Mouse (Mus musculus) gastrocnemius, postnatal 36 days (tissue): ENCODE data around the gene Abca4. TPM values are rescaled to one million over a fixed set of nuclear protein-coding genes. Genes with fewer than 3 reads are reported as not detected.
"Not testable (repeated sequence)": the region's sequence is repeated elsewhere in the genome, so short reads cannot be mapped to it uniquely, and the experiment has no call there.

Source experiments
- DNase-seq, 2 experiments: peaks; one replicate each; pipeline ENCODE4 v3.0.0; 2022
- intact Hi-C: fragments of 180-260 bp; cut with DNase I; formaldehyde crosslinking; loops from one replicate; pipeline ENCODE4 v1.15.1; 2025
- total RNA-seq, 2 experiments: library from RNA; stranded (reverse); gene quantifications; 2 replicates each; pipeline ENCODE4 v1.2.3; 2021

Gene Abca4
- total RNA-seq, 2 experiments from 2014 or later, result 0.79 to 1.2 TPM

GRCm38 (mm10) chr3:122047921-122048861, 3.9 kb downstream of the Abca4 start:
- intact Hi-C loops, result no loop called here
- peak; percentile 52 to 64 for DNase-seq

DNA sequence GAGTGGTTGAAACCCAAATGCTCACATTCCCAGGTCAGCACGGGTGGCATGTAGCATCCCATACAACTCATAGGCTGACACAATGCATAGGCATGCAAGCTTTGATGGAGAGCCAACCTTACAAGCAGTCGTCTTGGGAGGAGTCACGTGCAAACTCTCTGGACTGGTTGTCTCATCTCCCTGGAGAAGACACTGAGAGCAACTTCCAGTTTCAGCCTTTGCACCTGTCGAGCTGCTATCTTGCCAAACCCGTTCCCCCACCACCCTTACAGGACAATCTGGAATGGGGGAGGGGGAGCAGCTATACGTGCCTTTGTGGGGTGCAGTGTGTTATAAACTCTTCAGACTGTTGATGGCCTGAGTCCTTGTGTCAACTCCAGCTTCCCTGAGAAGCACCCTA, 4.9 kb downstream of the Abca4 start:
- intact Hi-C loops, result no loop called here

DNA sequence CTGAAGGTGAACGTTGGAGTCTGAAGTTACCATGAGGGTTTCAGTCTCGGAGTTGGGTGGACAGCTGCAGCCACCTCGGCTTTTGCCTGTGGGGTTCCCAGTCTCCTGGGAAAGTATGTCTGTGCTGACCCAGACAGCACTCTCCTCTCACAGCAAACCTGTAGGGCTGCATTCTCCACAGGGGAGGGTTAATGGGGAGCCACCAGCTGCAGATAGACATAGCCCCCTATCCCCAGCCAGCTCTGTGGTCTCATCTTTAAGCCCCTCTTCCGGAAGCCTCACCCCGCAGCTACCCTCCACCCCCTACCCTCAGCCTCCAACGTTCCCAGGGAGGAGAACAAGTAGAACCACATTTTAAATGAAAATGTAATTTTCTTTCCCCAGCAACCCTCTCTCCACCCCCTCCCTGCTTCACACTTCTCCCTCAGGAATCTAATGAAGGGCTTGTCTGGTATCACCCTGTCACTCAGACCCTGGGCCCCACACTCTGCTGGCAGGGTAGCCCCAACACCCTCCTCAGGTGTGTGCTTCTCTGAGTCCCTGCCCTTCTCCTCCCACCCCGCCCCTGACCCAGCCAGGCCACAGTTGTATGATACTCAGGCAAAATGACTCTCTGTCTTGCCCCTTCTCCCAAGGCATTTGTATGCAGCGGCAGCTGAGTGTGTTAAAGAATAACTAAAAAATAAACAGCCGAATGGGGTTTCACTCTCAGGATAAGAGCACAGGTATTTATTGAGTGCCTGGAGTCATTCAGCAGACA, 14.4 kb downstream of the Abca4 start:
- DNase-seq, result no peak
- intact Hi-C loops, result no loop called here

More for the DNA sequence above, 4.9 kb downstream of the Abca4 start:
- no peak for DNase-seq

GRCm38 (mm10) chr3:122062586-122062985, 18.3 kb downstream of the Abca4 start:
- no peak for DNase-seq
- intact Hi-C loops, result no loop called here

DNA sequence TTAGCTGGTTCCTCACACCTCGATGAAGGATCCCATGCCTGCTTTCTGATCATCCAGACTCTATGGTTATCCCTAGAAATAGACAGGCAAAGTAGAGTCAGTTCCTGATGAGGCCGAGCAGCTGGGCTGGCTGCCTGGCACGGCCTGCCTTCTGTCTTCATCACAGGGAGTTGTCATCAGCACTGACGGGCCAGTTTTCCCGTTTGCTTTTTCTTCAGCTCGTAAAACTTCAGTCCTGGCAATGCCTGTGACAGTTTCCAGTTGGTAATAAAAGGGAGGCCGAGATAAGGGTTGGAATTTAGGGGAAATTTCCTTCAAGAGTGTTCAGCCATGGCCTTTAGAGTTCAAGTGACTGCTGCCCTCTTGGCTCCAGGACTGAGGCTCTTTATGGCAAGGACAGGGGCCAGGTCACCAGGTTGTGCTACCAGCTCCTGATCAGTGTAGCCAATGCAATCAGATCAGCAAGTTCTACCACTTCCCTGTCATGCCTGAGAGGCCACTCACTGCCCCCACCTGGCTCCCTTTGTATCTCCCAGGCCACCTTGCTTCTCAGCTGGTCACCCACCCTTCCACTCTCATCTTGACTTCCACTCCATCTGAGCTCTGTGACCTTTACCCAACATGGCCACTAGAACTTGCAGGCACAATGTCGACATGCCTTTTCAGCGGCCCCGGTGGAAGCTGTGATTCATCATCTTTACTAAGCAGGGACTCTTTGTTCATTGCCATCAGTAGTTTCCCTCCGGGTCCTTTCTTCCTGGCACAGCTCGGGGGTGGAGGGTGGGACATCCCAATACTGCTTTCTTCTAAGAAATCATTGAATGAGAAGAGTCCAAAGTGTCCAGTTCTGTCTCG, 20.5 kb downstream of the Abca4 start:
- intact Hi-C loops, result no loop called here
- DNase-seq, result no peak

GRCm38 (mm10) chr3:122071769-122072168, 27.5 kb downstream of the Abca4 start:
- DNase-seq, result no peak
- intact Hi-C loops, result no loop called here

DNA sequence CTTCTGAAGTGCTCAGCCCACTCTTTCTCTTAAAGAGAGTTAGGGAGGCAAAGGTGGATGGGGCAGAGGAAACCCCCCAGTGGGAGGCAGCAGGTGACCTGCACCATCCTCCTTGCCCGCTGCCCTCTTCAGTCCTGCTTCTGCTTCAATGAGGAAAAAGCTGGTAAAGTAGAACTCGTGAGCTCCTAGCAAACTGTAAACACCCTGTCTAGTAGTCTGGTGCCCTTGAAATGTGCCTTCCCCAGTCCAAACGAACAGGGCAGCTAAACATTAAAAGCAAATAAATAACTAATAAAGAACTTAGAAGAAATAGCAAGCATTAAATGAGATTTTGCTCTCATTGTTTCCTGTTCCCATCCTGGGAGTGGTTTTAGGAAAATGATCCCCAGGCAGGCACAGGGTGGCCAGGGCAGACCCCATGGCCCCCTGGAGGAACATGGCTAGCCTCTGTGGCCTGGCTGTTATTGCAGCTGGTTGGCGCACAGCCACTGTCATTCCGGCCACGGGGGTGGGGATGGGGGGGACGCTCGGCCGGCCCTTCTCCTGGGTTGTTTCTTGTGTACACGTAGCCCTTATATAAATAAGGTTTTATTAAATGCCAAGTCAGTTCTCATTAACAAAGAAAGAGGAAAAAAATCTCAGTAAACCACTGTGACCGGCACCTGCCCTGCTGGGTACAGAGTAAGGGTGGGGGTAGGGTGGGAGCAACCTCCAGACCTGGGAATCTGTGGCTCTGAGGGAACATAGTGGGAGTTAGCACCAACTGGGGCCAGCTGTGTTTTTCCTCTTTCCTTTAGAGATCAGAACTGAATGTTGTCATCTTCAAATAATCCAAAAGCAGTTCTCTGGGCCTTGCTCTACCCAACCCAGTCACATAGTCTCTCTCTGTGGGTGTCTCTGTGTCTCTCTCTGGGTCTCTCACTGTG, 28.7 kb downstream of the Abca4 start:
- no peak for DNase-seq
- intact Hi-C loops, result no loop called here

DNA sequence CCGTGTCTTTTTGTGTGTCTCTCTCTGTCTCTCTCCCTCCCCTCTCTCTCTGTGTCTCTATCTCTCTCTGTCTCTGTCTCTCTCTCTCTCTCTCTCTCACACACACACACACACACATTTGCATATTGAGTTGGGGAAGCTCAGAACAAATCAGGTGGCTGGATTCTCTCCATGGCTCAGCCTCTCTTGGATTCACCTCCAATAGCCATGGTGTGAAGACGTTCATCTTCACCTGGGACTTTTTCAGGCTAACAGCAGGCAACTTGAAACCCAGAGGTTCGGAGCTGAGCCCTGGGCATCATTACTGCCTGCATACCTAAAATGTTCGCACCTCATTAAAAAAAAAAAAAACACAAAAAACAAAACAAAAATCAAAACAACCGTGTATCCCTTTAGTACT, 29.4 kb downstream of the Abca4 start:
- DNase-seq, result no peak
- intact Hi-C loops, result no loop called here

DNA sequence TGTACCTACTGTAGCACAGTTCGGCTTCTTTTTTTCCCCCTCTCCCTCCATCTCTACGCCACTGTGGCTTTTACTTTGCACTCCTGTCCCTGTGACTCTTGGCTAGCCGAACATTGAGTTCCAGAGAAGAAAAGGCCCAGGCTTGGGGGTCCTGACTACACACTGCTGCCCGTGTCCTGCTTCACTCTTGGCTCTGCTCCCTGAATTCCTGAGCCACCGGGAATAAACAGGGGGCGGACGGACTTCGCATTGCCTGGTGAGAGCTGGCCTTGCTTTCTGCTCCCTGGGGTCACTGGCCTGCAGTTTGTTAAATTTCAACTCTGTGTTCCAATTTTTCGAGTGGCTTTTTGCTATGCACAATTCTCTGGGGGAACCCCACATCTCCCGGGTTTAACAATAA, 30.1 kb downstream of the Abca4 start:
- DNase-seq, result no peak
- intact Hi-C loops, result no loop called here

GRCm38 (mm10) chr3:122078141-122078540, 33.9 kb downstream of the Abca4 start:
- no peak for DNase-seq
- intact Hi-C loops, result no loop called here

DNA sequence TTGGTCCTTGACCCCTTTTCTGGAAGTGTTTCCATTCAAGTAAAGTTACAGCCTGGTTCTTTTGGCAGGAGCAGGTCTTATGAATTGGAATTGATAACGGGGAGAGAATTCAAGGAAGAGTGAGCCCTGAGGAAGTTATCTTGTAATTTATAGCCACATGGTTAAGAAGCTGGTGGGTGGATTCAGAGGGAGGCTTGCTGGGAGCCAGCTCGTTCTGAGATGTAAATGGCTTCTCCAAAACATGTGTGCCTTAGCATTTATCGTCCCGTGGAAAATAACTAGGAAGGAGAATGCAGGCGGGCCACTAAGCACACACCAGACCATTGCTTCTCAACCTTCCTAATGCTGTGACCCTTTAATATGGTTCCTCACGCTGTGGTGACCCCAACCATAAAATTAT, 34.9 kb downstream of the Abca4 start:
- intact Hi-C loops, result no loop called here
- no peak for DNase-seq

DNA sequence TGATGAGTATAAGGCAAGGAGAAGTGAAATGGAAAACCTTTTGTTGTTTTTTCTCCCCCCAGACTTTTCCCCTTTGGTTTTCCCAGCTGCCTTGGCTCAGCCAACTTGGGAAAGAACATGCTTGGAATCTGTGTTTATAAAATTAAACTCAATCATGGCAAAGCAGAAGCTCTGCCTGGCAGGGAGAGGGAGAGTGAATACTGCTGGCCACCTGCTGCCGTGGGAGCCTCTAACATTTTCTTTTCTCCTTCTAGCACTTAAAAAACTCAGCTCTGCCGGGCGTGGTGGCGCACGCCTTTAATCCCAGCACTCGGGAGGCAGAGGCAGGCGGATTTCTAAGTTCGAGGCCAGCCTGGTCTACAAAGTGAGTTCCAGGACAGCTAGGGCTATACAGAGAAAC, 37.4 kb downstream of the Abca4 start:
- intact Hi-C loops, DNase-seq: not testable (repeated sequence)

GRCm38 (mm10) chr3:122082338-122082737, 38.1 kb downstream of the Abca4 start:
- DNase-seq, result no peak
- intact Hi-C loops, result no loop called here

DNA sequence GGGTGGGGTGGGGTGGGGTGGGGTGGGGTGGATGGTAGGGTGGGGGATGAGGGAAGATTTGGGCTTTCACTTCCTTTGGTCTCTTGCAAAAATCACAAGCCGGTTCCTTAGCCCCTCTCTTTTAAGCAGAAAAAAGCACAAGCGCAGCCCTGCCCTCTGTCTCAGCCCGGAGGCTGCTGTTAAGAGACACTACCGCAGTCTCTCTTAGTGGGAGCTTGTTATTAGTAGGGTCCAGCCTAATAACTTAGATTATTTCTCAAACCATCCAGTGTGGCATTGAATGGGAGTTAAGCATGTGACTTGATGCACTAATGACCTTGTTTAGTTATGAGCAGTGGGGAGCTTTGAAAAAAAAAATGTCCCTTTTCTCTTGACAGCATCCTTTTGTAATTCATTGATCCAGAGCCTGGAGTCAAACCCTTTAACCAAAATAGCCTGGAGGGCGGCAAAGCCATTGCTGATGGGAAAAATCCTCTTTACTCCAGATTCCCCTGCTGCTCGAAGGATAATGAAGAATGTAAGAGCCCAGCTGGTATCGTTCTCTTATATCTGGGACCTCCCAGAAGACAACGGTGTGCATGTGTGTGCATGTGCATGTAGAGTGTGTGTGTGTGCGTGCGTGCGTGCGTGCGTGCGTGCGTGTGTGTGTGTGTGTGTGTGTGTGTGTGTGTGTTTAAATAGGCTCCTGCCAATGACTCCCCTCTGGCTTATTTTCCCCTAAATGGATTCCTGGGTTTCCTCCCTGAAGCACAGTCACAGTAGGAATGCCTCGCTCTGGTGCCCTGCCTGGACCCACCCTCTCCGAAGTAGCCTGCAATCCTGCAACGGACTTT, 41.1 kb downstream of the Abca4 start:
- DNase-seq, result no peak
- intact Hi-C loops, result no loop called here

DNA sequence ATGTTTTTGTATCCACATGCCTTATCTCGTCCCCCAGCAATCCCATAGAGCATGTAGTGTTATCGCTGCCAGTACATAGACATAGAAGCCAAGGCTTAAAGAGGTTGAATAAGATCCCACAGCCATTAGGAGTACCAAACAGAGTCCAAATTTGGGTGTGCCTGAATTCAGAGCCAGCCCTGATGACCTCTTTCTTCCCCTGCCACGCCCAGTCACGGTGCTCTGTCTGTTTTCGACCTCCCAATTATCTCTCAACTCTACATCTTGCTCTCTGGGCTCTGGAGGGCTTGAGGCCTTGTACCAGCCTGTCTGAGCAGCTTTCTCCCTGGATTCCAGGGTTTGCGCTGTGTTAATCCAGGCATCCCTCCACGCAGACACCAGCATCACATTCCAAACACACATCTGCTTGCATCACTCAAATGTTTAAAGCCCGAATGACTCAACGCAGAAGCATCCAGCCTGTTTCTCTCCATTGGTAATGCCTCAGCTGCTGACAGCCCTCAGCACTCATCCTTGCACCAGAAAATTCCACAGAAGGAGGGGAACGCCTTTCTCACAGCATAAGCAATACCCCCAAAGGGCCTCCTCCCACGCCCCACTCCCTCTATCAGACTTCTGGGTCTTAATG, 43.9 kb downstream of the Abca4 start:
- intact Hi-C loops, result no loop called here

DNA sequence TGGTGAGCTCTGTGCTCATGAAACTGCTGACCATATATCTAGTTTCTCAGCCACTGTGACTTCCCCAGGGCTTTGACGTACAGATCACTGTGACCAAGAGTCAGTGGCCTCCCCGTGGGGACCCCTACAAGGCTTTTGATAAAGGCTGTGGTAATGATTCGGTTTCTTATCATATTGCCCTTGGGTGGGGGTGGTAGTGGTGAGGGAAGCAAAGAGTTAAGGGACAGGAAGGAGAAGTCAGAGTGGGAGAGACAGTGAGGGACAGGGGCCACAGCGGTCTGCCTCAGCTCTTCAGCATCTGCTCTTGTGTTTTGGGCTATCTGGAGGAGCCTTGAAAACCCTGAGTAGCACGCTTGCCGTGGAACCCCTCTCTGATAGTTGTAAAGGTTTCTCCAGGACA, 46.1 kb downstream of the Abca4 start:
- intact Hi-C loops, result no loop called here

More for the DNA sequence above, 43.9 kb downstream of the Abca4 start:
- peak; percentile 49 to 55 for DNase-seq

GRCm38 (mm10) chr3:122099713-122100112, 55.5 kb downstream of the Abca4 start:
- intact Hi-C loops, result loop anchor here (5.0 kb wide), 1 partner anchor 62 kb away; no protein-coding TSS in a partner anchor
- DNase-seq, result no peak

More for the DNA sequence above, 46.1 kb downstream of the Abca4 start:
- no peak for DNase-seq

- intact Hi-C loops, result no loop called here
- no peak for DNase-seq
These were observed 57.8 kb downstream of the Abca4 start for GRCm38 (mm10) chr3:122102091-122102490.
